Mouse (Mus musculus) midbrain, embryonic 16.5 days (tissue): Measurements from ENCODE around the gene Tmcc3. TPM values are rescaled to one million over a fixed set of nuclear protein-coding genes. Genes with fewer than 3 reads are reported as not detected.
A peak's percentile ranks its signal among the peaks of the same experiment; 100 is the strongest.

Experiments
- ATAC-seq: fragments of 200-750 bp; cut with Nextera tagmentation; 2 replicates; pipeline ENCODE4 v1.8.0; 2017; ENCODE audit warnings: moderate TSS enrichment
- H3K27ac ChIP-seq: fragments of 300-500 bp; sonication (generic); 2 replicates; pipeline ENCODE4 v1.5.1; 2014; ENCODE audit warnings: mild to moderate bottlenecking, low read length, mixed read lengths
- H3K27me3 ChIP-seq: fragments of 300-500 bp; sonication (generic); 2 replicates; pipeline ENCODE4 v1.6.1; 2014; ENCODE audit warnings: low read depth, low read length, mixed read lengths; ENCODE audit not compliant: control insufficient read depth, insufficient read depth
- H3K36me3 ChIP-seq: fragments of 300-500 bp; sonication (generic); 2 replicates; pipeline ENCODE4 v1.6.1; 2014; ENCODE audit warnings: mild to moderate bottlenecking, low read length, moderate library complexity, mixed read lengths; ENCODE audit not compliant: control insufficient read depth, insufficient read depth
- H3K4me1 ChIP-seq: fragments of 300-500 bp; sonication (generic); 2 replicates; pipeline ENCODE4 v1.6.1; 2014; ENCODE audit warnings: mild to moderate bottlenecking, low read length, mixed read lengths; ENCODE audit not compliant: control insufficient read depth, insufficient read depth
- H3K4me2 ChIP-seq: fragments of 300-500 bp; sonication (generic); 2 replicates; pipeline ENCODE4 v1.6.1; 2014; ENCODE audit warnings: mild to moderate bottlenecking, low read length, mixed read lengths
- H3K4me3 ChIP-seq: fragments of 300-500 bp; sonication (generic); 2 replicates; pipeline ENCODE4 v1.5.1; 2014; ENCODE audit warnings: low read depth, mild to moderate bottlenecking, low read length, moderate library complexity, mixed read lengths
- H3K9ac ChIP-seq: fragments of 300-500 bp; sonication (generic); 2 replicates; pipeline ENCODE4 v1.6.1; 2014; ENCODE audit warnings: low read depth, low read length, mixed read lengths
- H3K9me3 ChIP-seq: fragments of 300-500 bp; sonication (generic); replicated peaks from 2 replicates; pipeline ENCODE4 v1.6.1; 2014; ENCODE audit warnings: mild to moderate bottlenecking, low read length, mixed read lengths; ENCODE audit not compliant: control insufficient read depth, poor library complexity, severe bottlenecking
- WGBS: fragments of 180-500 bp; shearing (Covaris S2); extraction: QIAGEN DNeasy Blood & Tissue Kit; methylation state at CpG from one replicate; pipeline ENCODE4 v1.1.7; 2014; 5-methylcytosine and 5-hydroxymethylcytosine counted together
- polyA plus RNA-seq: library from polyadenylated mRNA; unstranded; fragments of >200 nt; fragmentation: Nextera tagmentation; extraction: Ambion mirVana; gene quantifications from 2 replicates; pipeline ENCODE4 v1.2.1, GENCODE M21; 2015

Tmcc3 gene
- polyA plus RNA-seq, 1 experiment from 2014 or later: 16.4 TPM

DNA sequence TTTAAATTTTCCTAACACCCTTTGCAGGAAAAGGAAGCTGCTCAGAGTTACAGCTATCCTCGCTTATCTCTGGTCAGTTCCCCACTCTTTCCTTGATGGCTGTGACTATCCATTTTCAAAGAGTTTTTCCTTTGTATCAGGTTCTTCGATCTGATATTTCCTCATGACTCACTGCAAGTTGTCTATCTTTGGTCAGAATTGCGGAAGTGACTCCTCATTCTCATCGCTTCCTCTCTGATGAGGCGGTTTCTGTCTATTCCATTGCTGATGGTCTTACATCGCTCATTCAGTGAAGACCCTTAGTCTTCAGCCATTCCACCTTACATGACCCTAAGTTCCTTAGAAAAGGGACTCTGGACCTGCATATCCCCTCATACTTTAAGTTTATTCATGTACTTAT, 289.3 kb downstream of the Tmcc3 start:
- Histone ChIP-seq H3K9ac (no peak overlapping the region), H3K27ac (no peak overlapping the region), H3K36me3 (no peaks in the 10 kb centered on the region), H3K27me3 (no peaks in the 10 kb centered on the region), H3K4me1 (no peaks in the 10 kb centered on the region), H3K9me3 (no peaks in the 10 kb centered on the region), H3K4me3 (no peak overlapping the region), H3K4me2 (no peak overlapping the region)
- 94% methylated on average over 6 of the region's 6 CpGs for WGBS
- ATAC-seq: no peak

DNA sequence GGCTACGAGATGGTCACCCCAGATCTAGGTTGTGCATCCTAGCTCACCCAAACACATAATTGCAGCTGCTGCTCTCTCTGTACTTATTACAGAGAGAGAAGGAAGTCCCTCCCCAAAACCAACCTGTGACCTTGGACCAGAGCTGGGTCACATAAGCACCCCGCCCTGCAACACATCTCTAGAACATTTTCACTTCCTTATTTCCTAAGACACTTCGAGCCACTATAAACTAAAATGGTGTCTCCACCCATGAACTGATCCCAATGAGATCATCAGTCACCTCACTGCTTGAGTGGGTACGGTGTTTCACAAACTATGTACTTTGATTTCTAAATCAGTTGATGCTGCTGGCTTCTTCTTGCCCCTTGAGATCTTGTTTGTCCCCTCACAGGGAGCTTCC, 293.7 kb downstream of the Tmcc3 start:
- 91% methylated on average over 4 of the region's 4 CpGs for WGBS
- H3K4me3 ChIP-seq: no peak overlapping the region
- no peaks in the 10 kb centered on the region for H3K4me1 ChIP-seq
- H3K9me3 ChIP-seq: no peaks in the 10 kb centered on the region
- H3K9ac ChIP-seq: no peak overlapping the region
- no peak for ATAC-seq
- no peaks in the 10 kb centered on the region for H3K36me3 ChIP-seq
- no peak overlapping the region for H3K27ac ChIP-seq
- no peak overlapping the region for H3K4me2 ChIP-seq
- no peaks in the 10 kb centered on the region for H3K27me3 ChIP-seq

GRCm38 (mm10) chr10:94609309-94609777, 297.6 kb downstream of the Tmcc3 start:
- no peak overlapping the region for H3K27ac ChIP-seq
- H3K4me3 ChIP-seq: no peak overlapping the region
- ATAC-seq: peak; percentile 67
- H3K36me3 ChIP-seq: no peaks in the 10 kb centered on the region
- 54% methylated on average over 5 of the region's 5 CpGs for WGBS
- H3K27me3 ChIP-seq: no peaks in the 10 kb centered on the region
- peaks cover 11% of the 10 kb centered on the region for H3K4me1 ChIP-seq
- no peaks in the 10 kb centered on the region for H3K9me3 ChIP-seq
- no peak overlapping the region for H3K4me2 ChIP-seq
- H3K9ac ChIP-seq: no peak overlapping the region

DNA sequence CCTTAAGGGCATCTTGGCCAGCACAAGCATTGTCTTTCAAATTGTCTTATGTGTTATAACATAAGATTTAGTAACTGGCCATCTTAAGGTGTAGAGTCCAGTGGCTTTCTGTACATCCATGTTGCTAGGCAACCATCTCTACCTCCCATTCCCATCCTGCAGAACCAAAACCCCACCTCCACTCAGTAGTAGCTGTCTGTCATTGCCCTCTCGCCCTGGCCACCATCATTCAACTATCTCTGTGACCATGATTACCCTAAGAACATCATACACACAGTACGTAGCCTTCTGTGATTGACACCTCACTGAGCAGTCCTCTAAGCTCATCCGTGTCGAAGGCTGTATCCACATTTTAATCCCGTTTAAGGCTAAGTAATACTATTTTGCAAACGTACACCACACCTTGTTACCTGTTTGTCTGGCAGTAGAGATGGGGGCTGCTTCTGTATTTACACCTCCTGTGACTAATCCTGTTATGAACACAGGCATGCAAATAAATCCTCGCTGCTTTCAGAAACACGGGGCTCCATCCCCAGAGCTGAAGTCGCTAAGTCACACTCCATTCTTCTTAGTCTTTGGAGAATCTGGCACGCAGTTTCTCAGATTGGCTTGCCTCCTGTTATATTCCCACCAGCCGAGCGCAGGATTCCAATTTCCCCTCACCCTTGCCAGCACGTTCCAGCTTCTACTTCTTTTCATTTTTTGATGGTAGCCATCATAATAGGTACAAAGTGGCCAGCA, 299.6 kb downstream of the Tmcc3 start:
- H3K4me2 ChIP-seq: peak overlapping the region; percentile 6; the same call in 1 of the 2 replicates
- no peaks in the 10 kb centered on the region for H3K36me3 ChIP-seq
- H3K9me3 ChIP-seq: no peaks in the 10 kb centered on the region
- peak overlapping the region; percentile 60 for H3K27ac ChIP-seq
- 31% methylated on average over 13 of the region's 13 CpGs for WGBS
- peak; percentile 80 for ATAC-seq
- H3K9ac ChIP-seq: no peak overlapping the region
- H3K4me3 ChIP-seq: no peak overlapping the region
- H3K27me3 ChIP-seq: no peaks in the 10 kb centered on the region
- H3K4me1 ChIP-seq: peaks cover 11% of the 10 kb centered on the region

DNA sequence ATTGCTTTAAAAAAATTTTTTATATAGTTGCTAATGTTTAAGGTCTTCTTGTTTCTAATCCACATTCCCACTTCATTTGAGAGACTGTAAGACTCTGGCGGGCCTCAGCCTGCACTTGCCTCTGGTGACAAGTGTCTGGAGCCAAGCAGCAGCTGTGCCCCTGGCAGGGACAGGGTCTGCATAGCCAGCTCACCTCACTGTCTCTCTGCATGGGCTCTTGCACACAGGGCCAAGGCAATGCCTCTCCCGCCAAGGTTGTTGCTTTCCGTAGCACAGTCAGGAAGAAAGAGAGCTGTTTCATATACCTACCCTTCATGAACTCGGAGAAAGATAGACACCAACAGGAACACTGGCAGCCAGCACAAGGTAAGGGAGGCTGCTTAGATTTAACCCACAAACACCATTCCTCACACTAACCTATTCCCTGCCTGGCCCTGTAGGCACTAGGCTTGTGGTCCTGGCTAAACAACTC, 300.3 kb downstream of the Tmcc3 start:
- Histone ChIP-seq H3K9me3 (no peaks in the 10 kb centered on the region), H3K4me3 (no peak overlapping the region), H3K36me3 (no peaks in the 10 kb centered on the region), H3K27ac (peak overlapping the region; percentile 40), H3K4me2 (no peak overlapping the region), H3K27me3 (no peaks in the 10 kb centered on the region), H3K4me1 (peaks cover 11% of the 10 kb centered on the region), H3K9ac (no peak overlapping the region)
- 66% methylated on average over 4 of the region's 4 CpGs for WGBS
- no peak for ATAC-seq

DNA sequence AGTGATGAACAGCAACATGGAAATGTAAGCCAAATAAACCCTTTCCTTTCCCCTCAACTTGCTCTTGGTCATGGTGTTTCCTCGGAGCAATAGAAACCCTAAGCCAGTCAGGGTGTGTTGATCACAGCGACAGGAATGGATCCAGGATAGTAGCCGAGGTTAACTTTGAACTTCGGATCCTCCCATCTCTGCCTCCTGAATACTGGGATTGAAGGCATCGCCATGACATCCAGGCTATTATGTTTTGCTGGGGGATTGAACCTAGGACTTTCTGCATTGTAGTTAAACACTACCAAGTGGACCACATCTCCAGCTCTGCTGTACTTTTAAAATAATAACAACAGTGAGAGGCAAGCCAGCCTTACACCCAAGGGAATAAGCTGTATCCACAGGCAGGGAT, 307.8 kb downstream of the Tmcc3 start:
- Histone ChIP-seq H3K9me3 (no peaks in the 10 kb centered on the region), H3K36me3 (no peaks in the 10 kb centered on the region), H3K4me1 (peaks cover 38% of the 10 kb centered on the region), H3K4me2 (no peak overlapping the region), H3K27ac (no peak overlapping the region), H3K4me3 (no peak overlapping the region), H3K27me3 (no peaks in the 10 kb centered on the region), H3K9ac (no peak overlapping the region)
- 96% methylated on average over 5 of the region's 5 CpGs for WGBS
- no peak for ATAC-seq

- no peak for ATAC-seq
Measured at GRCm38 (mm10) chr10:94620561-94620960, 308.8 kb downstream of the Tmcc3 start.

DNA sequence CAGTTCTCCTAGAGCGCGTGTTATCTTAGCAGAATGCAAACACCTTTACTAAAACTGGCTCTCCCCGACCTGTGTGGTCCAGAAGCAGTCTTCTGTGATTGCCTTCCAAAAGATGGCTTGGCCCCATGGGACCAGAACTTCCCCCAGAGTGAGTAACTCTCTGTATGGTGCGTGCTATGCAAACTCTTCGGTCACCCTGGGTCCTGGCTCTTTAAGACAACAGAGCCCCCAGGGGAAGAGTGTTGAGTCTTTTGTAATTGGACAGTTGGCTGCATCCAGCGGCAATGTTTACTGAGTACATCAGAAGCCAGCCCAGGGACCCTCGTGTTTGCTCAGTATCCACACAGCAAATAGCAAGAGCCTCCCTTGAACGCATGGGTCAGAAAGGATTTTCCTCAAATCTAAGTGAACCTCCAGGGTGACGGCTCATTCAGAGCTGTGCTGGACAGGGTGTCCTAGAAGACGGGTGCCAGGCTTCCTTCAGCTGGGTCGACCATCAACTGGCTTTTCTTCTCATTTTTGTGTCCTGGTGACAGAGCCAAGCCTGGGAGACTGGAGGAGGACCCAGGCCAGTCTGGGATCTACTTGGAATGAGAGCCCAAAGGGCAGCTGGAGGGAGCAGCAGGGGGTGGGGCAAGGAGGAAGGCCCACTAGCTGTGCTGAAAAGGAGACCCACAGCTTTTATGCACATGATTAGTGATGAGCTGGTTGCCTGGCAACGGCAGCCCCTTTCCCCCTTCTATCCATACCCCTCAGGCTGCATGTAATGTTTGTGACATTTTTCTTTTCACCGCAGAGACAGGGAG, 309.9 kb downstream of the Tmcc3 start:
- H3K9me3 ChIP-seq: no peaks in the 10 kb centered on the region
- no peaks in the 10 kb centered on the region for H3K36me3 ChIP-seq
- H3K27ac ChIP-seq: peak overlapping the region; percentile 82
- peaks cover 38% of the 10 kb centered on the region for H3K4me1 ChIP-seq
- no peaks in the 10 kb centered on the region for H3K27me3 ChIP-seq
- H3K4me2 ChIP-seq: peak overlapping the region; percentile 46
- ATAC-seq: peak; percentile 79
- peak overlapping the region; percentile 42 for H3K9ac ChIP-seq
- 5% methylated on average over 13 of the region's 13 CpGs for WGBS
- 0 out of 2 replicates have a peak overlapping the region, but pooled peaks have one; percentile 1 for H3K4me3 ChIP-seq

More at GRCm38 (mm10) chr10:94620561-94620960, 308.8 kb downstream of the Tmcc3 start:
- 65% methylated on average over 6 of the region's 6 CpGs for WGBS
- Histone ChIP-seq H3K36me3 (no peaks in the 10 kb centered on the region), H3K4me2 (no peak overlapping the region), H3K27me3 (no peaks in the 10 kb centered on the region), H3K9me3 (no peaks in the 10 kb centered on the region), H3K4me1 (peaks cover 38% of the 10 kb centered on the region), H3K27ac (no peak overlapping the region), H3K9ac (no peak overlapping the region), H3K4me3 (no peak overlapping the region)

GRCm38 (mm10) chr10:94622281-94622680, 310.5 kb downstream of the Tmcc3 start:
- Histone ChIP-seq H3K27ac (peak overlapping the region; percentile 82), H3K4me1 (peaks cover 38% of the 10 kb centered on the region), H3K36me3 (no peaks in the 10 kb centered on the region), H3K9me3 (no peaks in the 10 kb centered on the region), H3K27me3 (no peaks in the 10 kb centered on the region), H3K4me2 (peak overlapping the region; percentile 46), H3K4me3 (no peak overlapping the region), H3K9ac (peak overlapping the region; percentile 42; the same call in 1 of the 2 replicates)
- WGBS: 9% methylated on average over 5 of the region's 5 CpGs
- peak; percentile 11; the same call in 1 of the 2 replicates for ATAC-seq
